Mouse (Mus musculus) frontal cortex, adult 2 months (tissue): Measurements from ENCODE around the gene Inpp4a. TPM values are rescaled to one million over a fixed set of nuclear protein-coding genes. Genes with fewer than 3 reads are reported as not detected.
A peak's percentile ranks its signal among the peaks of the same experiment; 100 is the strongest.

Experiments used
- DNase-seq, 2 experiments: peaks; one replicate each; pipeline ENCODE4 v3.0.0; 2022; ENCODE audit warnings: low spot score in 1 of 2; ENCODE audit errors: extremely low spot score in 1 of 2
- polyA plus RNA-seq: library from polyadenylated mRNA; depleted of rRNA; stranded (reverse); fragments of >200 nt; gene quantifications from 2 replicates; pipeline ENCODE4 v1.2.3, GENCODE M21; 2012

The Inpp4a gene
- polyA plus RNA-seq, 1 experiment = 89.0 TPM

GRCm38 (mm10) chr1:37405137-37405536 is 105.5 kb downstream of the Inpp4a start:
- no peak for DNase-seq

- no peak for DNase-seq
These were observed 107.6 kb downstream of the Inpp4a start for GRCm38 (mm10) chr1:37407228-37407627.

- DNase-seq = no peak
These were observed 108.4 kb downstream of the Inpp4a start for GRCm38 (mm10) chr1:37408059-37408458.

GRCm38 (mm10) chr1:37408678-37409077 is 109.0 kb downstream of the Inpp4a start:
- DNase-seq = no peak

GRCm38 (mm10) chr1:37409647-37410046 is 110.0 kb downstream of the Inpp4a start:
- no peak for DNase-seq

- no peak for DNase-seq
These were observed 115.7 kb downstream of the Inpp4a start for GRCm38 (mm10) chr1:37415394-37415793.

GRCm38 (mm10) chr1:37419420-37419819 is 119.8 kb downstream of the Inpp4a start:
- peak; percentile 35 to 69 for DNase-seq

GRCm38 (mm10) chr1:37427144-37427875 is 127.6 kb downstream of the Inpp4a start:
- DNase-seq = no peak

GRCm38 (mm10) chr1:37428911-37429310 is 129.2 kb downstream of the Inpp4a start:
- no peak for DNase-seq

- DNase-seq = peak; percentile 90 to 97
These were observed 130.0 kb downstream of the Inpp4a start, which contains the start of the genes Coa5 and Unc50 for GRCm38 (mm10) chr1:37429366-37430296. Coa5 (minus strand) TSS chr1:37430103. Unc50 (plus strand) TSS chr1:37430139.

GRCm38 (mm10) chr1:37430297-37430840 is 130.7 kb downstream of the Inpp4a start:
- no peak for DNase-seq

GRCm38 (mm10) chr1:37436419-37436818 is 136.8 kb downstream of the Inpp4a start:
- DNase-seq = no peak

- DNase-seq = no peak
These were observed 143.5 kb downstream of the Inpp4a start for GRCm38 (mm10) chr1:37442848-37443835.

GRCm38 (mm10) chr1:37448361-37449095 is 148.9 kb downstream of the Inpp4a start:
- peak in 1 of 2 experiments; percentile 78 for DNase-seq

GRCm38 (mm10) chr1:37451270-37451669 is 151.6 kb downstream of the Inpp4a start:
- peak in 1 of 2 experiments; percentile 34 for DNase-seq

- no peak for DNase-seq
These were observed 157.9 kb downstream of the Inpp4a start for GRCm38 (mm10) chr1:37457546-37457945.
